Mouse (Mus musculus) spleen, adult 12 weeks (tissue): ENCODE data around the gene Pkp1.

Experiments used
- DNase-seq: peaks from one replicate; pipeline ENCODE4 v3.0.0; 2022; ENCODE audit warnings: low spot score

Gene Pkp1

GRCm38 (mm10) chr1:135918644-135919407 lies at the start of gene Pkp1:
Pkp1 (minus strand) TSS chr1:135919207.
- no peak for DNase-seq

GRCm38 (mm10) chr1:135967739-135968138 lies 48.7 kb upstream of the Pkp1 start:
- DNase-seq = no peak

- no peak for DNase-seq
Measured at GRCm38 (mm10) chr1:135964561-135964960, 45.6 kb upstream of the Pkp1 start.

DNA sequence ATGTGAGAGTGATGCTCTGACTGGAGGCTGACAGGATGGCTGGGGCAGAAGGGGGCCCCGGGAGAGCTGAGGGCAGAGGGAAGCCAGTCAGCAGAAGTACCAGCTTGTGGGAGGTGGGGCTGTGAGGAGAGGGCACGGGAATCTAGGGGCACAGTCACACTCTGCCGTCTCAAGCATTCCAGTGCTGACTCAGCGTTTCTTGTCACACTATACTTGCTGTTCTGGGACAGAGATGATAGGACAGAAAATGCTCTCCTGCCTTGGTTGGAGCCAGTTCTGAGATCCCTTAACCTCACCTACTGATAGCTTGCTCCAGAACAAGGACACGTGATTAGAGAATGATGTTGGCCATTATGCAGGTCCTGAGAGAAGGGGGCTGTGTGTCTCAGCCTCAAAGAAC lies 44.2 kb upstream of the Pkp1 start:
- DNase-seq = no peak

DNA sequence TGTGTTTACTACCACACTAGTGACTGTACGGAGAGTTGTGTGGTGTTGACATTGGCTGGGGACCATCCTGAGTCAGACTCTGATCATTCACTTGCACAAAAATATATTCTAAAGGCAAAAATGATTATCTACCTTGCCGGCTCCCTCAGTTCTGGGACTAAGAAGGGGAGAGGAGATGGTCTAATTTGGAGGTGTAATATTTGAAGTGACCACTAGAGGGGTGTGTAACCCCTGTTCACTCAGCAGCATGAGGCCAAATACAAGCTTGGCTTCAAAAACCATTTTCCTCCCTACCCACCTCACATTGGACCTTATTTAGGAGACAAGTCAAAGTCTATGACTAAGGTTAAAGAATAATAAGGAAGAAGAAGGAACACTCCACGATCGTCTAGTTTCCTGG lies 39.5 kb upstream of the Pkp1 start:
- no peak for DNase-seq

DNA sequence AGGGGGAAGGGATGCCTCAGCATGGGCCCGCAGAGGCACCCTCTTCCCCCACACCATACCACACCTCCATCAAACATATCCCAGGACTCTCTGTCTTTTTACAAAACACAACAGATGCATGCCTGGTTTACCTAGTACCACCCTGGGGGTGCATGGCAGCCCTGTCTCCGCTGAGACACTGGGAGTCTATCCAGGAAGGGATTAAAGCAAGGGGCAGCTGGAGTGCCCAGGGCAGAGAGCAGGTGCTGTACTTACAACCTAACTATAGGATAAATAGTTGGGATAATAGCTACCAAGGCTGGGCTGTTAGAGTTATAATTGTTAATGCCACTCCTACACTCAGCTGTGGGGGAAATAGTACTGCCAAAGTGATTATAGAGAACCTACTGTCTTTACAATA lies 29.9 kb upstream of the Pkp1 start:
- no peak for DNase-seq

GRCm38 (mm10) chr1:135946247-135946646 lies 27.2 kb upstream of the Pkp1 start:
- no peak for DNase-seq

GRCm38 (mm10) chr1:135945711-135946110 lies 26.7 kb upstream of the Pkp1 start:
- DNase-seq = peak; percentile 30

DNA sequence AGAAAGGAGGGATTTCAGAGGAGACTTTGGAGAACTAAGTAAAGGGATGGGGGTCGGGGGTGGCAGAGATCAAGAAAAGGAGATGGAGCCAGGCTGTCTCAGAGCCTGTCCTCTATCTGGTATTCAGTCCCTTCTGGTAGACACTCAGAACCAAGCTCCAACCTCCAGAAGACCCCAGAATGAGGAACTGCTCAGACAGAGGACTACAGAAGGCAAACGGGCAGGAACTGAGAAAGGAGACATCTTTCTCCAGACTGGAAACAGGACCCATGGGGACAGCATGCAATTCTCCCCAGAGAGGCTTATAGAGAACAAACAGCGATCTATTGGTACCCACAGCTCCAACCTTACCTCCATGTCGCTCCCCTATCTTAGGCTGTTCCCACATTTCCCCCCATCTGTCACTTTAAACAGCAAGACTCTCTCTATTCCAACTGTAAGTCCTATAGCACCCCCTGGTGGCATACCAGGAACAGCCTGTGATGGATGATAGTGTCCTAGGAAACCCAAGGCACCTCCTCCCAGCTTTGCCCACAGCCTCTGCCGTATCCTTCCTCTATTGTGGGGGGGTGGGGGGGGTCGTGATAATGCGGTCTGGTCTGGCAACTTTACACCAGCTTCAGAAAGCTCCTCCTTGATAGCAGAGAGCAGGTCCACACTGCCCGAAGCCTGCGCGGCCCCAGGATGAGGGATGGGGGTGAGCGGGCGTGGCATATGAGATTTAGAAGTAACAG lies 25.7 kb upstream of the Pkp1 start:
- DNase-seq = peak; percentile 74

DNA sequence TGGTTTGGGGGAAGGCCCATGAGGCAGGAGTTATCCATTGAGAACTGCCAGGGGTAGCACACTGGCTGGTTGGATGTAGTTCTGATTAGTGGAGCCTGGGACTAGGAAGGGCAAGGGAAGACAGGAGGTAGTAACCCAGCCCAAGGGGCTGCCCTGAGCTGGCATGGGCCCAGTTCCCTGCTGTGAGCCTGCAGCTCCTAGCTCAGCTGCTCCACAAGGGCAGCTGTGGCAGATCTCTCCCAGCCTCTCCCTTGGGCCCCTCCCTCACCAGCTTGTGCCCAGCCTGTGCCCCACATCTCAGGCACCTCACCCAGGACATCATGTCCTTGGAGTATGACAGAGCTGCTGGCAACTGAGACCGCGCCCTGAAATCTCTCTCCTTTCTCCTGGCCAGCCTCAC lies 24.7 kb upstream of the Pkp1 start:
- no peak for DNase-seq

DNA sequence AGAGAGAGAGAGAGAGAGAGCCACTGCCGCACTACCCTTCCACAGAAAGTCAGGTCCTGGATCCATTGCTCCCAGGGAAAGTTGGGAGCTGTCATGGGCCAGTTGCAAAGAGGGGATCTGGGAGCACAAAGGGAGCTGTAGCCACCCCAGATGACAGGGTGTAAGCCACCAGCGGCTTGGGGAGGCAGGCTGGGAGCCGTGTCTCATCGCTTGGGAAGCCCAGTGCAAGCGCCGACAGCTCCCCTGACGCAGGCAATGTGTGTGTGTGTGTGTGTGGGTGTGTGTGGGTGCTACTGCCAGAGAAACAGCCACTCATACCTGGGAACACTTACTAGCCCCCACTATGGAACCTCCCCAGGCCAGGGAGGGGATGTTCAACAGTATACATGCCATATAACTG lies 23.1 kb upstream of the Pkp1 start:
- peak; percentile 44 for DNase-seq

- peak; percentile 70 for DNase-seq
Measured at GRCm38 (mm10) chr1:135941259-135942006, 22.4 kb upstream of the Pkp1 start.

GRCm38 (mm10) chr1:135936091-135936490 lies 17.1 kb upstream of the Pkp1 start:
- no peak for DNase-seq

DNA sequence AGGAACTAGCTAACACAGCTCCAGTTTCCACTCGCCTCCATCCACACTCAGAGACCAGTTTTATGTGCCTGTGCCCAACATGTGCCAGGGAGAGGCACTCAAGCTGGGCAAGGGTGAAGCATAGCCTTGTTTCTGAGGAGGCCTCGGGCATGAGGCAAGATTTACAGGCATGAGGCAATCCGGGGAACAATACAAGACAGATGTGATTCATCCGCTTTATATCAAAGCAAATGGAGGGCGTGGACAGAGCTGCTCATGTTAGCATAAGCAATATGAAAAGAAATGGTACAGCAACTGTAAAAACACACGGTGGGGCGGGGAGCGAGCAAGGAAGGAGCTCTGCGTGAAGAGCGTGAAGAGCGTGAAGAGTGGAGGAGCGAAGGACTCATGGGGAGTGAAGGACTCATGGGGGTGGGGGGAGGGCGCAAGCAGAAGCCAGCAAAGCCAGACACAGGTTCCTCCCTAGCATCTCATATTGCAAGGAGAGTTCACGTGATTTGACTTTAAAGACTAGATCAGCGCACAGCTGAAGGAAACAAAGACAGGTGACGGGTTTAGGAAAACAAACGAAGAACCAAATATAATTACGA lies 14.8 kb upstream of the Pkp1 start:
- no peak for DNase-seq

DNA sequence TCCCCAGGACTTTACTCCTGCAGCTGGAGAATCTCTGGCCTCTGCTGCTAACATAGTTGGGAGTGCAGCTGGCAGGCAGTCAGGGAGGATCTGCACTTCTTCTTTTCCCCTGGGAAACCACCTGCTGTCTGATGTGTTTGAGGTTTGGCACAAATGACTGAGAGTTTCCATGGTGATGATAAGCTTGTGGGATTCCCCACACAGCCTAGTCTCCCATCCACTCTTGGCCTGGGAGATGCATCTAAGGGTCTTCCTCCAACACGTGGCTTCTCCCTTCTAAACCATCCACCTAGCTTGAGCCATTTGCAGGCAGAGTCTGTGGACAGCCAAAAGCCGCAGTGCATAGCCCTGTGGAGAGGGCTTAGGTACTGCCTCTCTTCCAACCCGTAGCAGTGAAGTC lies 10.9 kb upstream of the Pkp1 start:
- DNase-seq = no peak

DNA sequence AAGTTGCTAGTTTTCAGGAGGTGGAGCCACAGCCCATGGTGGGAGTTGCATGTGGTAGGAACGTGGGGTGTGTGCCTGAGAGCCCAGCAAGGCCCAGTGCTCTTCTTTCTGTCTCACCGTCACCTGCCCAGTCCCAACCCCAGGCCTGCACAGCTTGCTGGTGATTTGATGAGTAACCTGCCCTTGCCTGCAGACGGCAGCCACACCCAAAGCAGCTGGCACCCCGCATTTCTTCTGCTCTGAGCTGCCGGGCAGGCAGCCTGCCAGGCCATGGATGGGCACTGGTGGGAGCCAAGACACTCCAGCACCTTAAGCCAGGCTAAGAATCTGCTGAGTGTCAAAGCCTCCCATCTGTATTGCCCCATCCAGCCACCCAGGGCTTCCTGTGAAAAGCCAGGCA lies 6.8 kb upstream of the Pkp1 start:
- no peak for DNase-seq

DNA sequence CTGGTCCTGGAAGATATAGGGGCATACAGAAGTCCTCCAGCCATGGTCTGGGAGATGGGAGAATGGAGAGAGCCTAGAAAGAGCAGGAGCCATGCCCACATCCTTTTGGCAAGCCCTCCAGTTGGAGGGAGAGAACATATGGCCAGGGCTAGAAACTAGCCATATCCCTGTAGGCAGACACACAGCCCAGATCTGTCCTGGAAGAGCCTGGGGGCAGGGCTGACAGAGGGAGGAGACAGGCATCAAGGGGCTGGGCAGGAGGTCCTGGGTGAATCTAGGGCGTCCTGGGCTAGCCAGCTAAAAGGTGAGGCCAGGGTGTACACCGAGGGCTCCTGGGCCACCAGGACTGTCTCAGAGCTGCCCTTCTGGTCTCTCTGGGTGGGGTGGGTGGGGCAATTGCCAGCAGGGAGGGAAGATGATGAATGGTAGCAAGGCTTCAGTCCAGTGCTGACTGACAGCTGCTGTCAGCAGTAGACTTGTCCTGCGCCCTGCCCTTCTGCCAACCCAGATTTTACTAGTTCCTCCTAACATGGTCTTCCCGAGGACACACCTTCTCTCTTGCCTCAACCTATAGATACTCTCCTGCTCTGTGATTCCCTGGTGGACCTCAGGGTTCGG lies 5.5 kb upstream of the Pkp1 start:
- no peak for DNase-seq

- DNase-seq = no peak
Measured at GRCm38 (mm10) chr1:135923229-135923628, 4.2 kb upstream of the Pkp1 start.

DNA sequence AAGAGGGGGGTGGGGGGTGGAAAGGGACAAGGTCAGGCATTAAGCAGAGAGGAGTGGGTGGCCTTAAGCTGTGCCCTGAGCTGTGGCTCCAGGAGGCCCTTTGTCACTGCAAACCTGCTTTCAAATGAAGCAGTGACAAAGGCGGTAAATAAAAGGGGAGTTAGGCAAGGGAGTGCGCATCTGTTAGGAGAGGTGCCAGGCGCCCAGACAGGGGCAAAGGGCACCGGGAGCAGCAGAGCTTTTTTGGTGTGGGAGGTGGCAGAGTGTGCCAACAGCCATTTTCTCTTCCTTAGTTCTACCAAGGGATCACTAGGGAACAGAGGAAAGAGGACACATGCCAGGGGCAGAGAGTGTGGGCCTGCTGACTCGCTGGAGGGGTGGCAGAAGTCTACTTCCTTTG lies 1.8 kb downstream of the Pkp1 start:
- DNase-seq = no peak

DNA sequence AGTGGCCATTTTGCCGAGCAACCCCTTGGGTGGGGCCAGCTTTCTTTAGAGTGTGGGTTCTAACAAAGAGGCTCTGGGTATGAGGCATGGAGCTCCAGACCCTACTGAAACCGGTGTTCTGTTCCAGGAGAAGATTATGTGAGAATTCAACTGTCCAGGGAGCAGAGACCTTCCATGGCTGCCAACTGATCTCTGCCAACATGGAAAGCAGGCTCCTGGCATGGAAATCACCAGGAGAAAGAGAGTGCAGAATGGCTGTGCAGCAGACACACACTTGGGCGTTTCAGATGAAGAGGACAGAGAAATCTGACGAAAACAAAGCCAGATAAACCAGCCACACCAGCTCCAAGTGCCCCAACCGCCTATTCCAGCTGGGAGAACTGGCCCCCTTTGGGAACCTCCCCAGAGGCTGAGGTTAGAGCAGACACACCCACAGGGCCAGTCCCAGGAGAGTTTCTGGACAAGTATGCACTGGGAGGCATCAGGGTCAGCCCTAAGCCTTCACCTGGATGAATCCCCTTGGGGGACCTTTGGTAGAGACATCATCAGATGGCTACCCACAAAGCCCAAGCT lies 2.4 kb downstream of the Pkp1 start:
- no peak for DNase-seq

DNA sequence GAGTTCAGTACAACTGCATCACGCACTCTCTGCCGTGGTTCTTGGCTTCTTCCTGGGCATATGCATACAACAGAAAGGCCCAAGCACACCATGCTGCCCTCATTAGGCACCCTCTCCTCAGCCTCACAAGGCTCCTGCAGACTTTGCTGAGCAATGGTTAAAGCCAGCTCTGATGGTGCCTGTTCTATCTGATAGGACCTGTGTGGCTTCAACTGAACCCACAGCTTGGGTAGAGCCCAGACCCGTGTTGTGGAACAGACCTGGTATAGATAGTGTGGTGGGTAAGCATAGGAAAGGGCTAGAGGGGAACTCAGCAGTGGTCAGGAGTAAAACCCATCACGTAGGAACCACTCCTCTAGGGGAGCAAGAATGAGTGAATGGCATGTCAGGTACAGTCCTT lies 5.3 kb downstream of the Pkp1 start:
- DNase-seq = no peak

DNA sequence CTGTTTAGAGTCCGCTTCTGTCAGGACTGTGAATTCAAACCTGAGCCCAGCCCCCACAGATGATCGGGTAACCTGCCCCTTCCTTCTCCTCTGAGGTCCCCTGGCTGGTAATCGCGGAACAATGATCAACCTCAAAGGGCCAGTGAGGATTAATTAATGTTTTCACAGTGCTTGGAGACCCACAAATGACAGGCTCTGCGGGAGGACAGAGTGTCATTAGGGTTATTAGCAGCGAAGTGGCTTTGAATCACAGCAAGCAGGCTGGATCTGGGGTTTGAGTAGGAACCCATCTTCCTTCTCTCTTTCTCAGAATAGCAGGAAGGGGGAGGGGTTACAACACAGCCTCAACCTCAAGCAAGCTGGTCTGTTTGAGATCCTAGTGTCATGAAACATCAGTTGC lies 9.6 kb downstream of the Pkp1 start:
- no peak for DNase-seq
